Mouse (Mus musculus) embryonic facial prominence, embryonic 11.5 days (tissue): Measurements from ENCODE around the gene Alg2. TPM values are rescaled to one million over a fixed set of nuclear protein-coding genes. Genes with fewer than 3 reads are reported as not detected.

Experiments used
- ATAC-seq: fragments of 200-750 bp; cut with Nextera tagmentation; replicated peaks from 2 replicates; pipeline ENCODE4 v1.8.0; 2017; ENCODE audit warnings: low read depth; ENCODE audit not compliant: insufficient number of reproducible peaks, low FRiP score, low TSS enrichment
- DNase-seq: peaks from one replicate; pipeline ENCODE4 v3.0.0-alpha.2; 2015; ENCODE audit warnings: low spot score
- H3K27ac ChIP-seq: fragments of 300-500 bp; sonication (generic); replicated peaks from 2 replicates; pipeline ENCODE4 v1.5.1; 2014; ENCODE audit warnings: mild to moderate bottlenecking, low read depth, low read length, control low read depth
- H3K27me3 ChIP-seq: fragments of 300-500 bp; sonication (generic); 2 replicates; pipeline ENCODE4 v1.6.1; 2014; ENCODE audit warnings: mild to moderate bottlenecking, low read length, moderate library complexity, mixed read lengths; ENCODE audit not compliant: control insufficient read depth, insufficient read depth
- H3K36me3 ChIP-seq: fragments of 300-500 bp; sonication (generic); replicated peaks from 2 replicates; pipeline ENCODE4 v1.6.1; 2014; ENCODE audit warnings: low read depth, mild to moderate bottlenecking, low read length, moderate library complexity, mixed read lengths; ENCODE audit not compliant: control insufficient read depth, insufficient read depth
- H3K4me1 ChIP-seq: fragments of 300-500 bp; sonication (generic); 2 replicates; pipeline ENCODE4 v1.6.1; 2014; ENCODE audit warnings: low read length, mixed read lengths; ENCODE audit not compliant: control insufficient read depth, insufficient read depth
- H3K4me2 ChIP-seq: fragments of 300-500 bp; sonication (generic); 2 replicates; pipeline ENCODE4 v1.6.1; 2014; ENCODE audit warnings: low read depth, mild to moderate bottlenecking, control low read depth, low read length, moderate library complexity
- H3K4me3 ChIP-seq: fragments of 300-500 bp; sonication (generic); 2 replicates; pipeline ENCODE4 v1.5.1; 2014; ENCODE audit warnings: low read depth, low read length, control low read depth
- H3K9ac ChIP-seq: fragments of 300-500 bp; sonication (generic); replicated peaks from 2 replicates; pipeline ENCODE4 v1.6.1; 2014; ENCODE audit warnings: mild to moderate bottlenecking, control low read depth, low read length
- H3K9me3 ChIP-seq: fragments of 300-500 bp; sonication (generic); replicated peaks from 2 replicates; pipeline ENCODE4 v1.6.1; 2016; ENCODE audit warnings: mild to moderate bottlenecking, low read length, inconsistent platforms, mixed read lengths; ENCODE audit not compliant: control insufficient read depth
- WGBS: fragments of 180-500 bp; shearing (Covaris S2); extraction: QIAGEN DNeasy Blood & Tissue Kit; methylation state at CpG from one replicate; pipeline ENCODE4 v1.1.7; 2014; 5-methylcytosine and 5-hydroxymethylcytosine counted together
- polyA plus RNA-seq: library from polyadenylated mRNA; unstranded; fragments of >200 nt; fragmentation: Nextera tagmentation; extraction: Ambion mirVana; gene quantifications from 2 replicates; pipeline ENCODE4 v1.2.1, GENCODE M21; 2014

The Alg2 gene
- polyA plus RNA-seq, 1 experiment from 2014 or later, result 111 TPM

- WGBS, result 71% methylated on average over 3 of the region's 3 CpGs
- Histone ChIP-seq H3K9ac (no peak overlapping the region), H3K36me3 (no peaks in the 10 kb centered on the region), H3K4me1 (no peaks in the 10 kb centered on the region), H3K4me3 (no peak overlapping the region), H3K27ac (no peak overlapping the region), H3K27me3 (no peaks in the 10 kb centered on the region), H3K4me2 (no peak overlapping the region), H3K9me3 (no peaks in the 10 kb centered on the region)
- ATAC-seq (no peak), DNase-seq (no peak)
These were observed 56.3 kb downstream of the Alg2 start for GRCm38 (mm10) chr4:47417871-47418270.

Other genes with a start within 250 kb of the Alg2 start
- gene Tgfbr1, start 121.1 kb downstream of the Alg2 start, polyA plus RNA-seq, result 105 and 111 TPM in 2 replicates
- 391 and 410 TPM in 2 replicates for gene Sec61b, start 325 bp upstream of the Alg2 start, polyA plus RNA-seq